9 mouse cellular contexts compared by ENCODE assay signal in the genomic region with DNA sequence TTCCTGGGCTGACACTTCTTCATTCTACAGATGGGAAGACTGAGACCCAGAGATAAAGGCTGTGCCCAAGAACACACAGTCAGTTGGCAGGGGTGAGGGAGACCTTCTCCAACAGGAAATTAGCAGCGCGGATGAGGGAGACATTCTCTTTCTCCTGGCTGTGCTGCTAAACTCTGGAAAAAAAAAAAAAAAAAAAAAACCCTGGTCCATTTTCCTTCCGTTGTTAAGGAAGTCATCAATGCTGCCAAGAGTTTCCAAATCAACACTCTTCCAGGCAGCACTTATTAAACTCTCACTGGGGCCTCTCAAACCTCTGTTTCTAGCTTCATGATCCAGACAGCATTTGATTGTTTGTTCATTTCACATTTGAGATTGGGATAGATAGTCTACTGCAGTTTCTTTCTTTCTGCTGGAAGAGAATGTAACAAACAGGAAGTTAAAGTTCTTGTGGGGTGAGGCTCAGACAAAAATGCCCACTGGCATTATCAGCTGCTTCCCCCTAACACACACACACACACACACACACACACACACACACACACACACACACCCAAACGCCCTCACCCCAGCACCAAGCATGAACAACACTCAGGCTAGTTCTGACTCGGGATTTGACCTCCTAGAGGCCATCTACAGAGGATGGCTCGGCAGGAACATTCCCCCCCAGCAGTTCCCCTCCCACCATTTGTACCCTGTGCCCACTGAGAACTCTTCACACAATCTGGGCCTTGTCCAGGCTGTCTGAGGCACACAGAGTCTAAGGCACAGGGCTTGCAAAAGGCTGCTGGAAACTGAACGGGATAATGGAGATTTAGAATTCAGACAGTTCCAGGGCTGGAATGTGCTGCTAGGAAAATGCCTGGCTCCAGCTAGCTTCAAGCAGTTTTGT. TPM values are rescaled to one million over a fixed set of nuclear protein-coding genes. Genes with fewer than 3 reads are reported as not detected.
DNase-seq lines count a peak whose midpoint lies in the region; ATAC-seq and TF ChIP-seq lines count a peak whose summit lies in the region.
"Had no signal": no experiment of that assay in that cellular context is flagged by ENCODE, and none has a peak within 500 bp of the region (broad histone marks: within the 10 kb centered on the region; RNA-seq: fewer than 3 reads in every experiment).

No protein-coding gene starts in this region.

- peak; percentile 21; the same call in 1 of the 2 replicates for ATAC-seq in hindbrain, embryonic 14.5 days (ENCODE audit: low FRiP score)
- ATAC-seq in midbrain, postnatal 0 days (ENCODE audit: low FRiP score), result peak; percentile 47; the same call in 1 of the 2 replicates
- no peak for ATAC-seq in cerebellum, adult (ENCODE audit: insufficient number of reproducible peaks, low FRiP score, low TSS enrichment)

- TF ChIP-seq POLR2A in lung, adult 2 months (IDR thresholded peaks at IDR 0.05; ENCODE audit: borderline replicate concordance, extremely low read depth, low read depth, low read length), result no peak
- no peak for TF ChIP-seq POLR2A in embryonic fibroblast, embryonic 13.5 days (IDR thresholded peaks at IDR 0.05; ENCODE audit: low read depth, low read length)

- no peaks in the 10 kb centered on the region for H3K9me3 ChIP-seq in hindbrain, embryonic 14.5 days (ENCODE audit: control insufficient read depth, low read length)
- H3K9me3 ChIP-seq in midbrain, postnatal 0 days (ENCODE audit: low read length), result no peaks in the 10 kb centered on the region

- TF ChIP-seq CTCF in lung, adult 2 months (IDR thresholded peaks at IDR 0.05; ENCODE audit: insufficient read depth, low read length), result no peak
- no peak for TF ChIP-seq CTCF in embryonic fibroblast, embryonic 13.5 days (IDR thresholded peaks at IDR 0.05; ENCODE audit: borderline replicate concordance, insufficient read depth, low read length)
- TF ChIP-seq CTCF in midbrain, postnatal 0 days (IDR thresholded peaks at IDR 0.05), result no peak

- no peak overlapping the region for H3K4me2 ChIP-seq in hindbrain, embryonic 14.5 days (replicated peaks)
- H3K4me2 ChIP-seq in midbrain, postnatal 0 days (ENCODE audit: low read depth, low read length, poor library complexity, severe bottlenecking), result no peak overlapping the region

- 7% methylated on average over 7 of the region's 7 CpGs for WGBS in lung, adult 2 months
- 47% methylated on average over 7 of the region's 7 CpGs for WGBS in hindbrain, embryonic 14.5 days
- 38% methylated on average over 7 of the region's 7 CpGs for WGBS in midbrain, postnatal 0 days

- H3K9ac ChIP-seq in hindbrain, embryonic 14.5 days, result no peak overlapping the region
- H3K9ac ChIP-seq in midbrain, postnatal 0 days (replicated peaks; ENCODE audit: low read length, poor library complexity, severe bottlenecking), result no peak overlapping the region

- H3K4me1 ChIP-seq in lung, adult 2 months (ENCODE audit: control insufficient read depth, insufficient read depth, low read length), result peaks cover 8% of the 10 kb centered on the region
- H3K4me1 ChIP-seq in embryonic fibroblast, embryonic 13.5 days (ENCODE audit: control insufficient read depth, insufficient read depth, low read length), result peaks cover 4% of the 10 kb centered on the region; the same call in 1 of the 2 replicates
- H3K4me1 ChIP-seq in hindbrain, embryonic 14.5 days (replicated peaks; ENCODE audit: control insufficient read depth, insufficient read depth, low read length), result no peaks in the 10 kb centered on the region
- H3K4me1 ChIP-seq in midbrain, postnatal 0 days (ENCODE audit: insufficient read depth, low read length), result no peaks in the 10 kb centered on the region

- no peaks in the 10 kb centered on the region for H3K36me3 ChIP-seq in hindbrain, embryonic 14.5 days (replicated peaks; ENCODE audit: control insufficient read depth, insufficient read depth)
- no peaks in the 10 kb centered on the region for H3K36me3 ChIP-seq in midbrain, postnatal 0 days (ENCODE audit: insufficient read depth, low read length)

- peak; percentile 12 for DNase-seq in lung, adult 2 months
- no peak for DNase-seq in lung, postnatal 14 days
- DNase-seq in hindbrain, embryonic 14.5 days (ENCODE audit: low spot score), result no peak
- DNase-seq in midbrain, postnatal 0 days (ENCODE audit: low spot score), result peak; percentile 43
- DNase-seq in embryo, embryonic 10.5 days (ENCODE audit: low spot score), result no peak
- no peak for DNase-seq in frontal cortex, postnatal 10 days (ENCODE audit: low spot score in 2 of 2)
- DNase-seq: right cerebral cortex, adult 18-20 months had no signal

- no peaks in the 10 kb centered on the region for H3K27me3 ChIP-seq in hindbrain, embryonic 14.5 days (ENCODE audit: control insufficient read depth, insufficient read depth, low read length)
- H3K27me3 ChIP-seq in midbrain, postnatal 0 days (ENCODE audit: insufficient read depth, low read length), result no peaks in the 10 kb centered on the region

- H3K27ac ChIP-seq in embryonic fibroblast, embryonic 13.5 days (ENCODE audit: insufficient read depth, low read length), result peak overlapping the region; percentile 57; the same call in 1 of the 2 replicates
- no peak overlapping the region for H3K27ac ChIP-seq in hindbrain, embryonic 14.5 days
- H3K27ac ChIP-seq in midbrain, postnatal 0 days (ENCODE audit: low read depth, low read length), result no peak overlapping the region

- H3K4me3 ChIP-seq in lung, adult 2 months (replicated peaks; ENCODE audit: extremely low read depth, low read depth, low read length), result no peak overlapping the region
- H3K4me3 ChIP-seq in embryonic fibroblast, embryonic 13.5 days (ENCODE audit: insufficient read depth, low read length), result no peak overlapping the region
- H3K4me3 ChIP-seq in hindbrain, embryonic 14.5 days (replicated peaks; ENCODE audit: low read length), result no peak overlapping the region
- H3K4me3 ChIP-seq in midbrain, postnatal 0 days (ENCODE audit: low read depth, low read length), result no peak overlapping the region

RNA-seq across cellular contexts. Expression of a gene that starts 52.5 kb away (rescaled TPM):
- polyA plus RNA-seq in lung, adult 2 months (2012; rRNA removed), result 51.4 and 75.1 TPM in 2 replicates
- 94.5 and 115 TPM in 2 replicates for polyA plus RNA-seq in embryonic fibroblast, embryonic 13.5 days (2011; ENCODE audit: insufficient read length, low read depth, missing spikeins)
- 73.5 and 77.1 TPM in 2 replicates for polyA plus RNA-seq in hindbrain, embryonic 14.5 days (2014; fragmentation: Nextera tagmentation; extraction: Ambion mirVana)
- 38.7 and 60.3 TPM in 2 replicates for total RNA-seq in midbrain, postnatal 0 days (2014; rRNA removed)
- polyA plus RNA-seq in midbrain, postnatal 0 days (2015; fragmentation: Nextera tagmentation; extraction: Ambion mirVana), result 52.2 and 58.4 TPM in 2 replicates

Comparison
In these comparisons a context has a peak if more than half of its experiments do, and no peak if none do; other contexts are left out.
1. DNase-seq: peak in lung, adult 2 months (single experiment) and midbrain, postnatal 0 days (single experiment); none in lung, postnatal 14 days (single experiment), hindbrain, embryonic 14.5 days (single experiment), embryo, embryonic 10.5 days (single experiment) and frontal cortex, postnatal 10 days (0 of 2).